Mouse (Mus musculus): ENCODE measurements at regions not wholly inside any gene's neighbourhood (a gene's known extent, or its start where the extent isn't known, plus 50 kb on each side); places are given as distances from the start of the nearest gene placed in this dataset.

DNA sequence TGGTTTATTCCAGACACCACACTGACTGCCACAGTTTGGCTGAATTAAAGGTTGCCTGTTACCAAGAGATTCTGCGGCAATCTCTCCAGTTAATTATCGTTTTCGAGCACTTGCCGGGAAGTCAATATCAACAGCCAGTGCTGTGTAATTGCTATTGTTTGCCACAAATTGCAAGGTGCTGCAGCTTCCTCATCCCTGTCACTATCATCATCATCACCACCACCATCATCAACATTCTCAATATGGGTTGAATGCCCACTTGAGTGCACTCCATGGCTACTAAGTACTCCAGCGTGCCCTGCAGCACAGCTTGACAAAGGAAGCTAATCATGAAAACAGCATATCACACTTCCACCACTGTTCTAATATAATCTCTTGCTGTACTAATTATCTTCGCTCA lies 93.1 kb downstream of the Rchy1 start:
- TF ChIP-seq CHD2 (IDR thresholded peaks at IDR 0.05; ENCODE audit: low read depth, low read length) = no peak
- TF ChIP-seq ZNF384 (IDR thresholded peaks at IDR 0.05; ENCODE audit: low read depth, low read length) = no peak
- TF ChIP-seq HCFC1 (IDR thresholded peaks at IDR 0.05; ENCODE audit: borderline replicate concordance, insufficient read depth, low read length) = no peak
- TF ChIP-seq ZC3H11A (IDR thresholded peaks at IDR 0.05; ENCODE audit: borderline replicate concordance, low read depth, low read length) = no peak
- no peak for TF ChIP-seq MAFK (IDR thresholded peaks at IDR 0.05; ENCODE audit: insufficient read depth, low read depth, low read length)
